Mouse (Mus musculus) intestine, embryonic 16.5 days (tissue): ENCODE data around the gene Gmppa. TPM values are rescaled to one million over a fixed set of nuclear protein-coding genes. Genes with fewer than 3 reads are reported as not detected.
A peak's percentile ranks its signal among the peaks of the same experiment; 100 is the strongest.

Experiments used
- ATAC-seq: fragments of 200-750 bp; cut with Nextera tagmentation; 2 replicates; pipeline ENCODE4 v1.8.0; 2017; ENCODE audit warnings: moderate TSS enrichment, moderate library complexity
- H3K27ac ChIP-seq: fragments of 300-500 bp; sonication (generic); 2 replicates; pipeline ENCODE4 v1.5.1; 2014; ENCODE audit warnings: mild to moderate bottlenecking, low read length
- H3K27me3 ChIP-seq: fragments of 300-500 bp; sonication (generic); replicated peaks from 2 replicates; pipeline ENCODE4 v1.6.1; 2014; ENCODE audit warnings: low read length, control low read depth, mixed read lengths; ENCODE audit not compliant: control insufficient read depth, insufficient read depth
- H3K36me3 ChIP-seq: fragments of 300-500 bp; sonication (generic); 2 replicates; pipeline ENCODE4 v1.6.1; 2014; ENCODE audit warnings: low read length, control low read depth; ENCODE audit not compliant: control insufficient read depth, insufficient read depth
- H3K4me1 ChIP-seq: fragments of 300-500 bp; sonication (generic); 2 replicates; pipeline ENCODE4 v1.6.1; 2014; ENCODE audit warnings: low read length, control low read depth, mixed read lengths; ENCODE audit not compliant: control insufficient read depth, insufficient read depth
- H3K4me2 ChIP-seq: fragments of 300-500 bp; sonication (generic); 2 replicates; pipeline ENCODE4 v1.6.1; 2014; ENCODE audit warnings: low read depth, low read length, control low read depth
- H3K4me3 ChIP-seq: fragments of 300-500 bp; sonication (generic); 2 replicates; pipeline ENCODE4 v1.5.1; 2014; ENCODE audit warnings: mild to moderate bottlenecking, low read length
- H3K9ac ChIP-seq: fragments of 300-500 bp; sonication (generic); 2 replicates; pipeline ENCODE4 v1.6.1; 2014; ENCODE audit warnings: low read depth, low read length
- H3K9me3 ChIP-seq: fragments of 300-500 bp; sonication (generic); 2 replicates; pipeline ENCODE4 v1.6.1; 2016; ENCODE audit warnings: low read length, control low read depth; ENCODE audit not compliant: control insufficient read depth
- WGBS: fragments of 180-500 bp; shearing (Covaris S2); extraction: QIAGEN DNeasy Blood & Tissue Kit; methylation state at CpG from one replicate; pipeline ENCODE4 v1.1.7; 2014; 5-methylcytosine and 5-hydroxymethylcytosine counted together
- polyA plus RNA-seq: library from polyadenylated mRNA; unstranded; fragments of >200 nt; fragmentation: Nextera tagmentation; extraction: Ambion mirVana; gene quantifications from 2 replicates; pipeline ENCODE4 v1.2.1, GENCODE M21; 2015

Gmppa gene
- polyA plus RNA-seq, 1 experiment from 2014 or later: 134 TPM

- Histone ChIP-seq H3K4me1 (peaks cover 24% of the 10 kb centered on the region), H3K36me3 (peaks cover 10% of the 10 kb centered on the region; the same call in 1 of the 2 replicates), H3K27ac (peak overlapping the region; percentile 74), H3K27me3 (no peaks in the 10 kb centered on the region), H3K9ac (peak overlapping the region; percentile 61), H3K4me2 (peak overlapping the region; percentile 42), H3K4me3 (peak overlapping the region; percentile 17), H3K9me3 (no peaks in the 10 kb centered on the region)
- 18% methylated on average over 15 of the region's 15 CpGs for WGBS
- peak; percentile 73 for ATAC-seq
These were observed 35.8 kb upstream of the Gmppa start for GRCm38 (mm10) chr1:75399755-75400492.

GRCm38 (mm10) chr1:75400493-75401115 lies 35.1 kb upstream of the Gmppa start:
- Histone ChIP-seq H3K36me3 (peaks cover 10% of the 10 kb centered on the region; the same call in 1 of the 2 replicates), H3K27me3 (no peaks in the 10 kb centered on the region), H3K4me1 (peaks cover 24% of the 10 kb centered on the region), H3K27ac (peak overlapping the region; percentile 65), H3K9me3 (no peaks in the 10 kb centered on the region), H3K9ac (peak overlapping the region; percentile 61), H3K4me3 (0 out of 2 replicates have a peak overlapping the region, but pooled peaks have one; percentile 17), H3K4me2 (peak overlapping the region; percentile 42; the same call in 1 of the 2 replicates)
- 0 out of 2 replicates have a peak, but pooled peaks have one; percentile 1 for ATAC-seq
- 49% methylated on average over 6 of the region's 6 CpGs for WGBS

- Histone ChIP-seq H3K27ac (no peak overlapping the region), H3K9me3 (no peaks in the 10 kb centered on the region), H3K9ac (no peak overlapping the region)
These were observed 30.2 kb upstream of the Gmppa start for GRCm38 (mm10) chr1:75405547-75405946.

DNA sequence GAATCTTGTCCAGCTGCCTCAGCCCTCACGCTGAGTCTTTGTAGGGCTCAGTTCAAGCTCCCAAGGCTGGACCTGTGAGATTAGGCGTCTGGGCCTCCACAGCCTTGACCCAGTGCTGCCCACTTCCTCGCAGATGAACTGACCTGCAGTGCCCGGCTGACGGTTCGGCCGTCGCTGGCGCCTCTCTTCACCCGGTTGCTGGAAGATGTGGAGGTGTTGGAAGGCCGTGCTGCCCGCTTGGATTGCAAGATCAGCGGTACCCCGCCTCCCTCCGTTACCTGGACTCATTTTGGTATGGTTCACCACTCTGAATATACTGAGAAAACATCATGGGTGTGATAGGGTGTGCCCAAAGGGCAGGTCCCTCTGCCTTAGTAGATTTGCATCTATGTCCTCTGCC lies 29.6 kb upstream of the Gmppa start:
- Histone ChIP-seq H3K4me3 (no peak overlapping the region), H3K4me1 (no peaks in the 10 kb centered on the region), H3K27me3 (no peaks in the 10 kb centered on the region), H3K36me3 (peaks cover 9% of the 10 kb centered on the region; the same call in 1 of the 2 replicates), H3K4me2 (no peak overlapping the region), H3K9ac (no peak overlapping the region), H3K9me3 (no peaks in the 10 kb centered on the region), H3K27ac (no peak overlapping the region)
- WGBS: 91% methylated on average over 15 of the region's 15 CpGs
- ATAC-seq: no peak

More at GRCm38 (mm10) chr1:75405547-75405946, 30.2 kb upstream of the Gmppa start:
- H3K4me3 ChIP-seq: no peak overlapping the region
- H3K4me2 ChIP-seq: no peak overlapping the region
- peaks cover 1% of the 10 kb centered on the region for H3K4me1 ChIP-seq
- H3K27me3 ChIP-seq: no peaks in the 10 kb centered on the region
- H3K36me3 ChIP-seq: peaks cover 10% of the 10 kb centered on the region; the same call in 1 of the 2 replicates
- 82% methylated on average over 3 of the region's 3 CpGs for WGBS
- ATAC-seq: no peak

DNA sequence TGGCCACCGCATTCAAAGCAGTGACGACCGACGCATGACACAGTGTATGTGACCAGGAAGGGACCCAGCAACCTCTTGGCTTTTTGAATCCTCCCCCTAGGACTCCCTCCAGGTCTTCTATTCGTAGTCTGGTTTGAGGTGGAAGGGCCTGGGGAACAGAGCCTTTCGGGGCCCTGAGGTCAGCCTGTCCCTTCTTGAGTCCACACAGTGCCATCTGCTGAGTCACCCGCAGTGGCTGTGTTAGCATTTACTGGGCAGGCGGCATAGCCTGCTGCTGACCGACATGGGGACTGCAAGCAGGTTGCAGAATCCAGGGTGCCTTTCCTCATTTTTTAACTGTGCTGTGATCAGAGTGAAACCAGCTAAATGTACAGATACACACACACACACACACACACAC lies 28.7 kb upstream of the Gmppa start:
- Histone ChIP-seq H3K4me1 (no peaks in the 10 kb centered on the region), H3K9me3 (no peaks in the 10 kb centered on the region), H3K36me3 (peaks cover 6% of the 10 kb centered on the region; the same call in 1 of the 2 replicates), H3K4me3 (no peak overlapping the region), H3K9ac (no peak overlapping the region), H3K27ac (no peak overlapping the region), H3K27me3 (no peaks in the 10 kb centered on the region), H3K4me2 (no peak overlapping the region)
- WGBS: 96% methylated on average over 9 of the region's 9 CpGs
- no peak for ATAC-seq

- no peak overlapping the region for H3K4me2 ChIP-seq
- H3K27ac ChIP-seq: no peak overlapping the region
- H3K36me3 ChIP-seq: no peaks in the 10 kb centered on the region
- H3K9me3 ChIP-seq: no peaks in the 10 kb centered on the region
- H3K27me3 ChIP-seq: no peaks in the 10 kb centered on the region
- no peak overlapping the region for H3K4me3 ChIP-seq
- no peaks in the 10 kb centered on the region for H3K4me1 ChIP-seq
- no peak for ATAC-seq
- WGBS: 72% methylated on average over 4 of the region's 4 CpGs
- H3K9ac ChIP-seq: no peak overlapping the region
These were observed 27.5 kb upstream of the Gmppa start for GRCm38 (mm10) chr1:75408210-75408609.

GRCm38 (mm10) chr1:75409950-75410349 lies 25.8 kb upstream of the Gmppa start:
- H3K9me3 ChIP-seq: no peaks in the 10 kb centered on the region
- ATAC-seq: no peak
- no peaks in the 10 kb centered on the region for H3K27me3 ChIP-seq
- H3K9ac ChIP-seq: no peak overlapping the region
- 89% methylated on average over 7 of the region's 7 CpGs for WGBS
- no peak overlapping the region for H3K27ac ChIP-seq
- H3K4me3 ChIP-seq: no peak overlapping the region
- no peak overlapping the region for H3K4me2 ChIP-seq
- H3K4me1 ChIP-seq: no peaks in the 10 kb centered on the region
- H3K36me3 ChIP-seq: no peaks in the 10 kb centered on the region

GRCm38 (mm10) chr1:75412196-75412595 lies 23.5 kb upstream of the Gmppa start:
- no peak for ATAC-seq
- Histone ChIP-seq H3K9me3 (no peaks in the 10 kb centered on the region), H3K36me3 (0 out of 2 replicates have a peak, but pooled peaks cover 3% of the 10 kb centered on the region), H3K4me2 (no peak overlapping the region), H3K4me1 (no peaks in the 10 kb centered on the region), H3K9ac (no peak overlapping the region), H3K27ac (no peak overlapping the region), H3K27me3 (no peaks in the 10 kb centered on the region), H3K4me3 (no peak overlapping the region)
- 91% methylated on average over 3 of the region's 3 CpGs for WGBS

- Histone ChIP-seq H3K27ac (no peak overlapping the region), H3K27me3 (no peaks in the 10 kb centered on the region), H3K9ac (no peak overlapping the region), H3K4me1 (no peaks in the 10 kb centered on the region), H3K9me3 (no peaks in the 10 kb centered on the region), H3K36me3 (0 out of 2 replicates have a peak, but pooled peaks cover 3% of the 10 kb centered on the region), H3K4me2 (no peak overlapping the region), H3K4me3 (no peak overlapping the region)
- WGBS: 62% methylated on average over 3 of the region's 3 CpGs
- 0 out of 2 replicates have a peak, but pooled peaks have one; percentile 42 for ATAC-seq
These were observed 22.0 kb upstream of the Gmppa start for GRCm38 (mm10) chr1:75413749-75414148.
